Mouse (Mus musculus) liver, embryonic 14.5 days (tissue): ENCODE results near the gene Gm9837. TPM values are rescaled to one million over a fixed set of nuclear protein-coding genes. Genes with fewer than 3 reads are reported as not detected.
A peak's percentile ranks its signal among the peaks of the same experiment; 100 is the strongest.

ENCODE experiments used
- ATAC-seq: fragments of 200-750 bp; cut with Nextera tagmentation; 2 replicates; pipeline ENCODE4 v1.8.0; 2017; ENCODE audit warnings: moderate number of reproducible peaks, mild to moderate bottlenecking, moderate library complexity; ENCODE audit not compliant: insufficient read depth
- DNase-seq, 3 experiments: peaks; one replicate each; pipeline ENCODE4 v3.0.0-alpha.2; 2012 to 2013; ENCODE audit warnings: low read depth in 3 of 3, low spot score in 3 of 3
- H3K27ac ChIP-seq: fragments of 300-500 bp; sonication (generic); 2 replicates; pipeline ENCODE4 v1.5.1; 2014; ENCODE audit warnings: moderate library complexity, mild to moderate bottlenecking, control low read depth, inconsistent platforms
- H3K27me3 ChIP-seq: fragments of 300-500 bp; sonication (generic); 2 replicates; pipeline ENCODE4 v1.6.1; 2014; ENCODE audit warnings: mild to moderate bottlenecking, low read length, moderate library complexity; ENCODE audit not compliant: control insufficient read depth, insufficient read depth
- H3K36me3 ChIP-seq: fragments of 300-500 bp; sonication (generic); replicated peaks from 2 replicates; pipeline ENCODE4 v1.6.1; 2014; ENCODE audit warnings: low read depth; ENCODE audit not compliant: control insufficient read depth, insufficient read depth
- H3K4me1 ChIP-seq, 2 experiments: fragments of 200-500 bp in 1 of 2; fragments of 300-500 bp in 1 of 2; sonication (generic) in 1 of 2; replicated peaks; 2 replicates each; pipeline ENCODE4 v1.6.1; 2012 to 2014; ENCODE audit warnings: antibody characterized with exemption in 1 of 2, inconsistent platforms in 1 of 2, low read length in 1 of 2; ENCODE audit not compliant: control insufficient read depth in 2 of 2, insufficient read depth in 2 of 2
- H3K4me2 ChIP-seq: fragments of 300-500 bp; sonication (generic); 2 replicates; pipeline ENCODE4 v1.6.1; 2014; ENCODE audit warnings: low read depth, mild to moderate bottlenecking, control low read depth, moderate library complexity
- H3K4me3 ChIP-seq, 2 experiments: fragments of 200-500 bp in 1 of 2; fragments of 300-500 bp in 1 of 2; sonication (generic) in 1 of 2; 2 replicates each; pipeline ENCODE4 v1.5.1; 2012 to 2014; ENCODE audit warnings: low read depth in 2 of 2, low read length in 2 of 2, mild to moderate bottlenecking in 2 of 2, control low read depth in 1 of 2, inconsistent platforms in 1 of 2, moderate library complexity in 1 of 2; ENCODE audit not compliant: insufficient read depth in 1 of 2
- H3K9ac ChIP-seq: fragments of 300-500 bp; sonication (generic); replicated peaks from 2 replicates; pipeline ENCODE4 v1.6.1; 2014; ENCODE audit warnings: mild to moderate bottlenecking, control low read depth, moderate library complexity
- H3K9me3 ChIP-seq: fragments of 300-500 bp; sonication (generic); 2 replicates; pipeline ENCODE4 v1.6.1; 2016; ENCODE audit warnings: low read length, mixed read lengths; ENCODE audit not compliant: control insufficient read depth
- CTCF ChIP-seq: IDR thresholded peaks from 2 replicates; pipeline ENCODE4 v1.5.1; 2016; ENCODE audit warnings: antibody characterized with exemption, low read depth, control low read depth
- EP300 ChIP-seq: IDR thresholded peaks from 2 replicates; pipeline ENCODE4 v1.6.1; 2016; ENCODE audit warnings: antibody characterized with exemption, low read depth
- WGBS: fragments of 180-500 bp; shearing (Covaris S2); extraction: QIAGEN DNeasy Blood & Tissue Kit; methylation state at CpG from one replicate; pipeline ENCODE4 v1.1.7; 2014; ENCODE audit not compliant: insufficient replicate concordance; 5-methylcytosine and 5-hydroxymethylcytosine counted together
- polyA plus RNA-seq, 2 experiments: library from polyadenylated mRNA; depleted of rRNA in 1 of 2; stranded (reverse) in 1 of 2; unstranded in 1 of 2; fragments of >200 nt; fragmentation: Nextera tagmentation in 1 of 2; extraction: Ambion mirVana in 1 of 2; gene quantifications; 2 replicates each; pipeline versions ENCODE4 v1.2.1 to v1.2.3; 2012 to 2014

Gene Gm9837
- polyA plus RNA-seq, 2 experiments = not detected

GRCm38 (mm10) chr11:53425711-53426255 is 44.5 kb downstream of the Gm9837 start:
- Histone ChIP-seq H3K36me3 (peaks cover 12% of the 10 kb centered on the region), H3K4me1 (peaks cover 4 to 17% of the 10 kb centered on the region in 2 experiments; a peak in 3 of 4 replicates), H3K9ac (no peak overlapping the region), H3K4me2 (no peak overlapping the region), H3K27ac (no peak overlapping the region), H3K27me3 (no peaks in the 10 kb centered on the region), H3K4me3 (no peak overlapping the region), H3K9me3 (no peaks in the 10 kb centered on the region)
- ATAC-seq (no peak), DNase-seq (no peak)
- 64% methylated on average over 6 of the region's 6 CpGs for WGBS
- TF ChIP-seq CTCF (no peak), EP300 (no peak)

GRCm38 (mm10) chr11:53425251-53425650 is 45.0 kb downstream of the Gm9837 start:
- Histone ChIP-seq H3K9ac (no peak overlapping the region), H3K4me2 (no peak overlapping the region), H3K36me3 (peaks cover 12% of the 10 kb centered on the region), H3K27me3 (no peaks in the 10 kb centered on the region), H3K4me3 (no peak overlapping the region), H3K27ac (no peak overlapping the region), H3K9me3 (no peaks in the 10 kb centered on the region), H3K4me1 (peaks cover 4 to 17% of the 10 kb centered on the region in 2 experiments; a peak in 3 of 4 replicates)
- ATAC-seq (no peak), DNase-seq (no peak)
- TF ChIP-seq CTCF (no peak), EP300 (no peak)
- 53% methylated on average over 3 of the region's 3 CpGs for WGBS

- Histone ChIP-seq H3K9me3 (no peaks in the 10 kb centered on the region), H3K4me2 (no peak overlapping the region), H3K27ac (no peak overlapping the region), H3K4me3 (no peak overlapping the region), H3K4me1 (peaks cover 4 to 17% of the 10 kb centered on the region in 2 experiments; a peak in 3 of 4 replicates), H3K36me3 (peaks cover 12% of the 10 kb centered on the region), H3K9ac (no peak overlapping the region), H3K27me3 (no peaks in the 10 kb centered on the region)
- ATAC-seq (no peak), DNase-seq (no peak)
- TF ChIP-seq EP300 = no peak
- WGBS = 62% methylated on average over 2 of the region's 2 CpGs
These were observed 45.5 kb downstream of the Gm9837 start for GRCm38 (mm10) chr11:53424826-53425225.

GRCm38 (mm10) chr11:53423036-53423435 is 47.2 kb downstream of the Gm9837 start, which contains the start of gene Leap2:
TSS of gene Leap2 (minus strand) at chr11:53423170.
- DNase-seq = peak in 1 of 3 experiments; percentile 26

More at GRCm38 (mm10) chr11:53423036-53423435, 47.2 kb downstream of the Gm9837 start, which contains the start of gene Leap2:
- TF ChIP-seq EP300 (no peak), CTCF (0 out of 2 replicates have a peak, but pooled peaks have one; percentile 9)
- no peak within 1 kb of the TSS; the same call in 1 of the 2 replicates for H3K9ac ChIP-seq
- peak within 1 kb of the TSS; percentile 40 to 41 for H3K4me3 ChIP-seq
- peaks cover 4% of the 10 kb centered on the region for H3K36me3 ChIP-seq
- ATAC-seq = peak; percentile 54
- H3K27me3 ChIP-seq = no peaks in the 10 kb centered on the region
- H3K4me2 ChIP-seq = peak within 1 kb of the TSS; percentile 38
- peaks cover 0 to 12% of the 10 kb centered on the region in 2 experiments; a peak in 2 of 4 replicates for H3K4me1 ChIP-seq
- H3K9me3 ChIP-seq = no peaks in the 10 kb centered on the region
- 53% methylated on average over 4 of the region's 4 CpGs for WGBS
- H3K27ac ChIP-seq = no peak within 1 kb of the TSS

Other genes with a start within 250 kb of the Gm9837 start
- gene Hspa4, start 170.0 kb downstream of the Gm9837 start, polyA plus RNA-seq (2012; rRNA removed) = 14.4 and 26.6 TPM in 2 replicates
- 47.0 and 50.3 TPM in 2 replicates for gene Hspa4, start 170.0 kb downstream of the Gm9837 start, polyA plus RNA-seq (2014; fragmentation: Nextera tagmentation; extraction: Ambion mirVana)
- 5.7 and 7.6 TPM in 2 replicates for gene Zcchc10, start 145.8 kb downstream of the Gm9837 start, polyA plus RNA-seq (2012; rRNA removed)
- 10.7 and 12.3 TPM in 2 replicates for gene Zcchc10, start 145.8 kb downstream of the Gm9837 start, polyA plus RNA-seq (2014; fragmentation: Nextera tagmentation; extraction: Ambion mirVana)
- gene Aff4, start 119.6 kb downstream of the Gm9837 start, polyA plus RNA-seq (2012; rRNA removed) = 3.1 and 4.0 TPM in 2 replicates
- gene Aff4, start 119.6 kb downstream of the Gm9837 start, polyA plus RNA-seq (2014; fragmentation: Nextera tagmentation; extraction: Ambion mirVana) = 7.2 and 8.7 TPM in 2 replicates
- gene Leap2, start 47.3 kb downstream of the Gm9837 start, polyA plus RNA-seq (2012; rRNA removed) = 11.6 and 16.3 TPM in 2 replicates
- gene Leap2, start 47.3 kb downstream of the Gm9837 start, polyA plus RNA-seq (2014; fragmentation: Nextera tagmentation; extraction: Ambion mirVana) = 40.7 and 42.7 TPM in 2 replicates
- 117 and 237 TPM in 2 replicates for gene Uqcrq, start 39.6 kb downstream of the Gm9837 start, polyA plus RNA-seq (2012; rRNA removed)
- gene Uqcrq, start 39.6 kb downstream of the Gm9837 start, polyA plus RNA-seq (2014; fragmentation: Nextera tagmentation; extraction: Ambion mirVana) = 631 and 677 TPM in 2 replicates
- 0.12 and 0.24 TPM in 2 replicates for gene Gdf9, start 39.5 kb downstream of the Gm9837 start, polyA plus RNA-seq (2012; rRNA removed)
- 0.25 and 0.41 TPM in 2 replicates for gene Gdf9, start 39.5 kb downstream of the Gm9837 start, polyA plus RNA-seq (2014; fragmentation: Nextera tagmentation; extraction: Ambion mirVana)
- 0.15 and 0.19 TPM in 2 replicates for gene Gm10447, start 13.4 kb downstream of the Gm9837 start, polyA plus RNA-seq (2012; rRNA removed)
- not detected in 2 replicates for gene Gm10447, start 13.4 kb downstream of the Gm9837 start, polyA plus RNA-seq (2014; fragmentation: Nextera tagmentation; extraction: Ambion mirVana)
- gene Shroom1, start 13.3 kb downstream of the Gm9837 start, polyA plus RNA-seq (2012; rRNA removed) = 1.5 and 1.7 TPM in 2 replicates
- 1.6 and 1.7 TPM in 2 replicates for gene Shroom1, start 13.3 kb downstream of the Gm9837 start, polyA plus RNA-seq (2014; fragmentation: Nextera tagmentation; extraction: Ambion mirVana)
- gene Gm9945, start 9.7 kb upstream of the Gm9837 start, polyA plus RNA-seq (2012; rRNA removed) = 0.10 and 0.27 TPM in 2 replicates
- 0.46 and 0.56 TPM in 2 replicates for gene Gm9945, start 9.7 kb upstream of the Gm9837 start, polyA plus RNA-seq (2014; fragmentation: Nextera tagmentation; extraction: Ambion mirVana)
- gene Sowaha, start 9.8 kb upstream of the Gm9837 start, polyA plus RNA-seq (2012; rRNA removed) = 15.4 and 15.5 TPM in 2 replicates
- 13.1 and 13.8 TPM in 2 replicates for gene Sowaha, start 9.8 kb upstream of the Gm9837 start, polyA plus RNA-seq (2014; fragmentation: Nextera tagmentation; extraction: Ambion mirVana)
- 25.4 and 33.1 TPM in 2 replicates for gene Sept8, start 48.8 kb upstream of the Gm9837 start, polyA plus RNA-seq (2012; rRNA removed)
- 18.3 and 21.5 TPM in 2 replicates for gene Sept8, start 48.8 kb upstream of the Gm9837 start, polyA plus RNA-seq (2014; fragmentation: Nextera tagmentation; extraction: Ambion mirVana)
- 2.1 and 3.3 TPM in 2 replicates for gene Kif3a, start 96.9 kb upstream of the Gm9837 start, polyA plus RNA-seq (2012; rRNA removed)
- 6.4 and 7.7 TPM in 2 replicates for gene Kif3a, start 96.9 kb upstream of the Gm9837 start, polyA plus RNA-seq (2014; fragmentation: Nextera tagmentation; extraction: Ambion mirVana)
- 0.26 and 0.27 TPM in 2 replicates for gene Il4, start 148.2 kb upstream of the Gm9837 start, polyA plus RNA-seq (2012; rRNA removed)
- gene Il4, start 148.2 kb upstream of the Gm9837 start, polyA plus RNA-seq (2014; fragmentation: Nextera tagmentation; extraction: Ambion mirVana) = 0.61 and 0.73 TPM in 2 replicates
- gene Il13, start 164.2 kb upstream of the Gm9837 start, polyA plus RNA-seq (2012; rRNA removed) = 0.04 TPM in 1 of 2 replicates, not detected in the other
- not detected in 2 replicates for gene Il13, start 164.2 kb upstream of the Gm9837 start, polyA plus RNA-seq (2014; fragmentation: Nextera tagmentation; extraction: Ambion mirVana)
- 3.1 and 5.1 TPM in 2 replicates for gene Rad50, start 236.8 kb upstream of the Gm9837 start, polyA plus RNA-seq (2012; rRNA removed)
- 10.0 and 10.3 TPM in 2 replicates for gene Rad50, start 236.8 kb upstream of the Gm9837 start, polyA plus RNA-seq (2014; fragmentation: Nextera tagmentation; extraction: Ambion mirVana)